Mouse (Mus musculus) stomach, postnatal 0 days (tissue): ENCODE measurements around the gene Smarca2.

Experiments used
- CTCF ChIP-seq: IDR thresholded peaks from 2 replicates; pipeline ENCODE4 v1.5.1; 2016; ENCODE audit warnings: antibody characterized with exemption, low read depth, mild to moderate bottlenecking, moderate library complexity
- EP300 ChIP-seq: optimal IDR thresholded peaks from 2 replicates; pipeline ENCODE3; 2016; ENCODE audit warnings: antibody characterized with exemption

DNA sequence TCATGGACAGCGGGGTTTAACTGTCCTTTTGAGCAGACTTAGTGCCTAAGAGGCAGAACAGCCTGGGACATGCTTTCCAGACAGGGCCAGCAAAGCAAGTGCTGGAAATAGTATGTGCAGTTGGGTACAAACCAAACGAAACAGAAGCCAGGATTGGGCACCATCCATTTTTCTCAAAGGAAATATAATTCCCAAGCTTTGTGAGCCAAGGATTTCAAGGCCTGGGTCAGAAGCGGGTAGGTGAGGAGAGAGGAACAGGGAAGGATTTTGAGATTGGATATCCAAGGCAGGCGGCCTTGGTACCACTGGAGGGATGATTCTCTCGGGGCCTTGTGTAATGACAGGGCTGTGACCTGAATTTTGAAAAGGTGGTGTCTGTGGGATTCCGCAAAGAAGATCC, 116.9 kb downstream of the Smarca2 start:
- TF ChIP-seq CTCF (no peak), EP300 (no peak)
